Mouse (Mus musculus): ENCODE results near the gene Shisa7.

Shisa7 gene

DNA sequence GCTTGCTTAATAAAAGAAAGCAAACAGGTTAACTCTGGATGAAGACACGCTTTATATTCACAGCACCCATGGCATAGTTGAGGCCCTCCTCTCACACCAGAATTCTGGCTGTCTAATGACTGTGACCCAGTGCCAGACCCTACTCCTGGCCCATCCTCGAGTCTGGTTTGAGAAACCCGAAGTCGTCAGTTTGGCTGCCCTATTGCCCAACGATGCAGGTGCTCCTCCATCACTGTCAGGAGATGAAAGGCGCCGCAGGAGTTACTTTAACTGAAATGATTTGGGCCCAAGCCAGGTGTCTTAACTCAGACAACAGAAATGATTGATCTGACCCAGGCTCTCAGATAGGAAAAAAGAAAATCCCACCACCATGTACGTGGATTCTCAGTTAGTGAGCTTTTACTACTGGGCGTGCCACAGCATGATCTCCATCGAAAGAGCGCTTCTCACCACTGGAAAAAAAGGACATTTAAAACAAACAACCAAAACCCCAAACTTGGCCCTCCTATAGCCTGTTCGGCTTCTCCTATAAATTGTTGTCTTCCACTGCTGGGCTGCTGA lies 15.0 kb upstream of the Shisa7 start:
- Histone ChIP-seq H3K36me3 (ENCODE audit: control insufficient read depth, insufficient read depth, low read length, poor library complexity, severe bottlenecking) (no peaks in the 10 kb centered on the region), H3K27me3 (ENCODE audit: control insufficient read depth, insufficient read depth, low read length, poor library complexity, severe bottlenecking) (no peaks in the 10 kb centered on the region)
- no peak for DNase-seq (ENCODE audit: low read depth, low spot score)

DNA sequence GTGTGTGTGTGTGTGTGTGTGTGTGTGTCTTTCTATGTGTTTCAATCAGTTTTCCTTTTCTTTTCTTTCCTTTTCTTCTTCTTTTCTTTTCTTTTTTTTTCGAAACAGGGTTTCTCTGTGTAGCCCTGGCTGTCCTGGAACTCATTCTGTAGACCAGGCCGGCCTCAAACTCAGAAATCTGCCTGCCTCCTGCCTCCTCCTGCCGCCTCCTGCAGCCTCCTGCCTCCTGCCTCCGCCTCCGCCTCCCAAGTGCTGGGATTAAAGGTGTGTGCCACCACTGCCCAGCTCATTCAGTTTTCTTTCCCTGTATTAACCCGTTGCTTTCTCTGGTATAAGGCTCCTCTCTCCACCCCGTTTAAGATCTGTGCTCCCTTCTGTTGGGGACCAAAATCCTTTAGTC lies 12.8 kb upstream of the Shisa7 start:
- DNase-seq (ENCODE audit: low read depth, low spot score) = no peak
- Histone ChIP-seq H3K27me3 (ENCODE audit: control insufficient read depth, insufficient read depth, low read length, poor library complexity, severe bottlenecking) (no peaks in the 10 kb centered on the region), H3K36me3 (ENCODE audit: control insufficient read depth, insufficient read depth, low read length, poor library complexity, severe bottlenecking) (no peaks in the 10 kb centered on the region)

DNA sequence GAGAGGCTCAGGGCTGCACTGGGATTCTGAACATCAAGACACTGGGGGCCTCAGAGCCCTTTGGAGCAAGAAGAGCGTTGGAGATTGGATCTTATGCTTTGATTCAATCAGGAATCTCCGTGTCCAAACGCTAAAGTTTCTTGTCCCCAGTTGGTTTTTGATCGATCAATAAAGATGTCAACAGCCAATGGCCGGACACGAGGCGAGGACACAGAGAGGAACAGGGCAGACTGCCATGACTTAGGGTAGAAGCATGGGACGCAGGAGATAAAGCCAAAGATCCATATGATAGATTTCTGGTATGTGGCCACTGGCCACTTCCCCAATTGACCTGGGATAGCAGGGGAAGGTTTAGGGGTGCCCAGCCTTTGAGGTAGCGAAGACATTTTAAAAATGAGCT lies 12.0 kb upstream of the Shisa7 start:
- H3K36me3 ChIP-seq (ENCODE audit: control insufficient read depth, insufficient read depth, low read length, poor library complexity, severe bottlenecking) = no peaks in the 10 kb centered on the region
- DNase-seq (ENCODE audit: low read depth, low spot score) = no peak
- H3K27me3 ChIP-seq (ENCODE audit: control insufficient read depth, insufficient read depth, low read length, poor library complexity, severe bottlenecking) = no peaks in the 10 kb centered on the region

DNA sequence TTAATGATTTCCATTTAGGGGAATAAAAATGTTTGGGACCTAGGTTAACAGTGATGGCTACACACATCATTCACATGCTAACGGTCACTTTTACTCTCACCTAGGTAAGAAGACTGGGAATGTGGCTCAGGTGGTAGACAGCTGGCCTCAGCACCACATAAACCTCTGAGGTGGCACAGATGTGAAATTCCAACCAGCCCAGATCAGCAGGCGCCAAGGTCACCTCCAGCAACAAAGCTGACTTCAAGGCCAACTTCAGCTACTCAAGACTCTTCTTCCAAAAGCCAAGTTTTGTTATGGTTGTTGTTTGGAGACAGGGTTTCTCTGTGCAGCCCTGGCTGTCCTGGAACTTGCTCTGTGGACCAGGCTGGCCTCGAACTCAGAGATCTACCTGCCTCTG lies 9.1 kb upstream of the Shisa7 start:
- Histone ChIP-seq H3K27me3 (ENCODE audit: control insufficient read depth, insufficient read depth, low read length, poor library complexity, severe bottlenecking) (no peaks in the 10 kb centered on the region), H3K36me3 (ENCODE audit: control insufficient read depth, insufficient read depth, low read length, poor library complexity, severe bottlenecking) (no peaks in the 10 kb centered on the region)
- no peak for DNase-seq (ENCODE audit: low read depth, low spot score)

DNA sequence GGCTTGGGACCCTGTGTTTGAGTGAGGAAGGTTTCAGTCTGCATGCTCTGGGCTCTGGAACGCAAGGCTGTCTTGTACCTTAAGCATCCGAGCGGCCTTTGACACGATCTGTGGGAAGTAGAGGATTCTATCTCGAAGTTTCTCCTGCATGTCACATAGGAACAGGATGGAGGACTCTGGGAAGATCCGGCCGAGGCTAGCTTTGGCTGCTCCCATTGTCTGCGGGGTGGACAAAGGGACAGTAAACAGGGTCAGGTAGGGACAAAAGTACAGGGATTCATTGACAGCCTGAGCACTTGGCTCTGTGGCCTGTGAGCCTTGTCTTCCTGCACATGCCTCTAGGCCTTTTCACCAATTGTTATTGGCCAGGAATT lies 6.8 kb upstream of the Shisa7 start:
- H3K36me3 ChIP-seq (ENCODE audit: control insufficient read depth, insufficient read depth, low read length, poor library complexity, severe bottlenecking) = no peaks in the 10 kb centered on the region
- no peaks in the 10 kb centered on the region for H3K27me3 ChIP-seq (ENCODE audit: control insufficient read depth, insufficient read depth, low read length, poor library complexity, severe bottlenecking)
- DNase-seq (ENCODE audit: low read depth, low spot score) = no peak

DNA sequence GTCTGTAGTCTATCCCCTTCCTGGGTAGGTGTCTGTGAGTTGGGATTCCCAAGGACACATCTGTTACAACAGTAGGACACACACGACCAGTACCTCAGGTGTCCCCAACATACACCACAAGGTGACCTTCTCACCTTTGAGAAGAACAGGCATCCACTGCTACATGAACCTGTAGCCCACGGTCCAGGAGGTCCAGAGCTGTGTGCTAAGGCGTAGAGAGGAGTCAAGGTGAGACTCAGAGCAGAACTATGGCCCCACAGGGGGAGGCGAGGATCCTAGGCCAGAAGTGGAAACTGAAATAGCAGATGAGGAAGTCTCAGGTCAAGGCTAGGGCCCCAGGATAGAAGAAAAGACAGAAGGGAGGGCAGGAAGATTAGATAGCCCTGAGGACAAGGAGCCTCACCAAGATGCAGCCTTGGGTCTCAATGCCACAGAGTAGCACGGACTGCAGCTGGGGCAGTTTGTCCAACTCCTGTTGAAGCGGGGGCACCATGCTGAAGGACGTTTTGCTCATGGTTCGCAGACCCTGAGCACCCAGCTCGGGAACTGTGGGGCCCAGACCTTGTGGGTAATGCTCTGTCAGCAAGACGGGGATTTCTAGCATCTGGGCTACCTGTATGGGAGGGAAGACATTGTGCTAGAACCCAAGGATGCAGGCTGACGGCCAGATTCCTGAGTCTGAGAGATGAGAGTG lies 6.3 kb upstream of the Shisa7 start:
- H3K27me3 ChIP-seq (ENCODE audit: control insufficient read depth, insufficient read depth, low read length, poor library complexity, severe bottlenecking) = no peaks in the 10 kb centered on the region
- DNase-seq (ENCODE audit: low read depth, low spot score) = no peak
- H3K36me3 ChIP-seq (ENCODE audit: control insufficient read depth, insufficient read depth, low read length, poor library complexity, severe bottlenecking) = no peaks in the 10 kb centered on the region

DNA sequence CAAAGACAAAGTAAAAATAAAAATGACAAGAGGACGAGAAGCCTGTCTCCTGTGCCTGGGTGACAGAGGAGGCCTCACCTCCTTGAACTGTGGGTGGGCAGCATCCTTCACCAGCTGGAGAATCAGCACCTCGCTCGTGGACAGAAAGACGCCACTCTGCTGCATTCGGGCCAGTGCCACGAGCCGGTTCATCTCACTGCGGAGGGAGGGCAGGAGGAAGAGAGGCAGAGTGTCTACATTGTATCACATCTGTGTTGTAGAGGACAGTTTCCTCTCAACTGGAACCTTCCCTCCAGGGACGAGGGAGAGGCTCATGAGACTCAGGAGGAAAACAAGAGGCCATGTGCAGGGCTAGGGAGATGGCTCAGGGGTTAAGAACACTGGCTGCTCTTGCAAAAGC lies 4.9 kb upstream of the Shisa7 start:
- Histone ChIP-seq H3K27me3 (ENCODE audit: control insufficient read depth, insufficient read depth, low read length, poor library complexity, severe bottlenecking) (no peaks in the 10 kb centered on the region), H3K36me3 (ENCODE audit: control insufficient read depth, insufficient read depth, low read length, poor library complexity, severe bottlenecking) (no peaks in the 10 kb centered on the region)
- no peak for DNase-seq (ENCODE audit: low read depth, low spot score)

DNA sequence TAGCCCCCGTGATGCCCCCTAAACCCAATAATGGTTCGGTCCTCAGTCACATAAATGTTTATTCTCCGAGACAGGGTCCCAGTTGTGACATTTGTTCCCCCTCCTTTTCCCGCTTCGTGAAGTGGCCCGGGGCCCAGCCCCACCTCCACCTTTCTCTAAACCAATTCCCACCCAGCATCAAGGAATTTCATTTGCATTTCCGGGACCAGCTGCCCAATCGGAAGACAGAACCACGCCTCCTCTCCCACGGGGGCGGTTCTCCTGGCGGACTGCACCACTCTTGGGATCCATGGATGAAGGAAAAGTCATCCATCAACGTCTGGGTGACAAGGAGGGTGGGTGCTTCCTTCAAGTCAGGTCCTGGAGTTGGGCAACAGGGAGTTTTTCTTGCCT lies 417 bp upstream of the Shisa7 start:
- Histone ChIP-seq H3K36me3 (ENCODE audit: control insufficient read depth, insufficient read depth, low read length, poor library complexity, severe bottlenecking) (no peaks in the 10 kb centered on the region), H3K27me3 (ENCODE audit: control insufficient read depth, insufficient read depth, low read length, poor library complexity, severe bottlenecking) (no peaks in the 10 kb centered on the region)
- no peak for DNase-seq (ENCODE audit: low read depth, low spot score)

DNA sequence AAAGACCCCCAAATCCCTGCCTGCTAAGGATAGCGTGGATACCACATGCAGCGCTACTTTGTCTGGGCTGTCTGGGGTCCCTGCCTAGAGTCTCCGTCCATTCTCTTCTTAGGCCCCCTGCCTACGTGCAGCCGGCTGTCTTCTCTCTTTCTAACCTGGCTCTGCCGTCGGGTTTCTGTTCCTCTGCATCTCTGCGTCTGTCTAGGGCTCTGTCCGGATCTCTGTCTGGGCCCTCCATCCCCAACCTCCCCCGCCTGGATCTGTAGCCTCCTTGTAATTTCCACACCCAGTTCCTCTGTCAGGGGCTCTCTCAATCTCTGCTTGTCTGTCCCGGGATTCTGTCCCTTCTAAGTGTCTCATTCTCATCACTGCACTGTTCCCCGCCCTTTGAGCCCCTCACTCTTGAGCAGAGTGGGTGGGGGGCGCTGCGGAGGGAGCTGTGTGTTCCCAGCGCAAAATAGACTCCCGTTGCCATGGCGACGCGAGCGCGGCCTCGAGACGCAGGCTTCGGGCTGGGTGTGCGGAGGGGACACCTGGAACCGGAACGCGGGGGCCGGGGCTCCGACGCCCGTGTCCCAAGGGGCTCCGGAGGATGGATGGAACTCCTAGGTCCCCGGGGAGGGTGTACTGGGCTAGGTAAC lies 772 bp downstream of the Shisa7 start:
- DNase-seq (ENCODE audit: low read depth, low spot score) = no peak
- no peaks in the 10 kb centered on the region for H3K36me3 ChIP-seq (ENCODE audit: control insufficient read depth, insufficient read depth, low read length, poor library complexity, severe bottlenecking)

DNA sequence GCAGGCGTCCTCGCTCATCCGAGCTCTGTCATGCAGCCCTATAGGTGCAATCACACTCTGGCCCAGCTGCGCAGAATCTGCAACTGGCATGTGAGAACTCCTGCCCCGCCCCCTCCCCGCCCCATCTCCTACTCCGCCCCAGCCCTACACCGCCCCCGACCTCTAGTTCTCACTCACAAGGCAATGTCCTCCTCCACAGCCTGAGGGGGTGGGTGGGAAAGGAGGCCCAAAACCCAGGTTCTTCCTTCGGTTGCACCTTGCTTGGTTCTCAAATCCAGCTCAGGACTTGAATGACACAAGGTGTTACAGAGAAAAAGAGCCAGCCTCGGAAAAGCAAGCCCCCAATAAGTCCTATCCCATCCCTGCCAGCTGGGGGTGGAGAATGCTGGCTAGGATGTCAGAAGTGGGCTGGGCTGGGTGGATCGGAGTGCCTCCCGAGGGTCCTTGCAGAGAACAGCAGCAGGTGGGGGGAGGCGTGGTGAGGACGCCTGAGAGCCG lies 1.8 kb downstream of the Shisa7 start:
- peak; percentile 17 for DNase-seq (ENCODE audit: low read depth, low spot score)
- no peaks in the 10 kb centered on the region for H3K36me3 ChIP-seq (ENCODE audit: control insufficient read depth, insufficient read depth, low read length, poor library complexity, severe bottlenecking)
- peaks cover 2% of the 10 kb centered on the region; the same call in 1 of the 2 replicates for H3K27me3 ChIP-seq (ENCODE audit: control insufficient read depth, insufficient read depth, low read length, poor library complexity, severe bottlenecking)

More for the DNA sequence above, 772 bp downstream of the Shisa7 start:
- no peaks in the 10 kb centered on the region; the same call in 1 of the 2 replicates for H3K27me3 ChIP-seq (ENCODE audit: control insufficient read depth, insufficient read depth, low read length, poor library complexity, severe bottlenecking)

DNA sequence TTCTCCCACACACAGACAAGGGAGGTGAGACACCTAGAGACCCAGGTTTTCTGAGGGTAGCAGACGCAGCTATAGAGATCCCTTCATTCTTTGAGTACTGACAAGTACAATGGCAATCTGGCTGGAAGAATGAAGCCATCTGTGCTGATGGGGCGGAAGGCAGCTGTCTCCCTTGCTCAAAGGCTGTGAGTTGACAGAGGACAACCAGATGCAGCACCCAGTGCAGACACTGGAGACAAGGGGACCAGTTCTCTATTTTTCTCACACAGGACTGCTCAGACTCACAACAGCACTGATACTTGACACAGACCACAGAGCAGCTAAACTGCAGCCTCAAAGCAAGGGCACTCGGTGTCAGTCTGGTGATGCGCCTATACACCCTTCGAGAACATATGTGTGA lies 2.4 kb downstream of the Shisa7 start:
- H3K27me3 ChIP-seq (ENCODE audit: control insufficient read depth, insufficient read depth, low read length, poor library complexity, severe bottlenecking) = peaks cover 2% of the 10 kb centered on the region; the same call in 1 of the 2 replicates
- no peaks in the 10 kb centered on the region for H3K36me3 ChIP-seq (ENCODE audit: control insufficient read depth, insufficient read depth, low read length, poor library complexity, severe bottlenecking)
- no peak for DNase-seq (ENCODE audit: low read depth, low spot score)

DNA sequence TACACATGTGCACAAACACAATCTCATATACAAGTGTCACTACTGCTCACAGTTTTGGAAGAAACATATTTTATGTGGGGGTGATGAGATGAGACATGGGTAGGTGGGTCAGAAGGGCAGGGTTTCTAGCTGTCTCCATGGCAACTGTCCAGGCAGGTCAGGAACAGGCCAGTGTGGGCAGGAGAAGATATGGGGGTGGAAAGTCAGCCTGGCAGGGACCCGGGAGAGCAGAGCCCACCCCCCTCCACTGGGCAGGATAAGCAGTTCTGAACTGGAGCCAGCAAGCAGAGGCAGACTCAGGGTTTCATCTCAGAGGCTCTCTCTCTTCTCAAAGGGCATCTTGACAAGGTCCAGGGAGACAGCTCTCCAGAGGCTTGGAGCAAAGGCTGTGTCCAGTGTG lies 6.9 kb downstream of the Shisa7 start:
- no peak for DNase-seq (ENCODE audit: low read depth, low spot score)
- Histone ChIP-seq H3K27me3 (ENCODE audit: control insufficient read depth, insufficient read depth, low read length, poor library complexity, severe bottlenecking) (peaks cover 2% of the 10 kb centered on the region; the same call in 1 of the 2 replicates), H3K36me3 (ENCODE audit: control insufficient read depth, insufficient read depth, low read length, poor library complexity, severe bottlenecking) (no peaks in the 10 kb centered on the region)

DNA sequence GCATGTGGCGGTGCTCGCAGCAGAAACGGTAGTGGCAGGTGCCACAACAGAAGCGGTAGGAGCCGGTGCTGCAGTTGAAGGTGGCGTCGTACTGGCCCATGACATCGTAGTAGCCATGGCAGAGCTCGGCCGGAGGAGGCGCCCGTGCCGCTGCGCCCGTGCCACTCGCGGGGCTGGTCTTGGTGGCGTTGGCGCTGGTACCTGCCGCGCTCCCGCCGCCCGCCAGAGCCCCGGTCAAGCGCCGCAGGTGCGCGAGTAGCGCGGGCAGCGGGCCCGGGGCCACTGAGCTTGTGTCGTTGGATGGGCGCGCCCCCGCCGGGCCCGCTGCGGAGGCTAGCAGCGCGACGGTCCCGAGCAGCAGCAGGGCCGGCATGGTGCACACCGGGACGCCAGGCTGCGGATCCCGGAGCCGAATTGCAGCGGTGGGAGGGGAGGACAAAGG lies 8.1 kb downstream of the Shisa7 start:
- no peaks in the 10 kb centered on the region for H3K36me3 ChIP-seq (ENCODE audit: control insufficient read depth, insufficient read depth, low read length, poor library complexity, severe bottlenecking)
- DNase-seq (ENCODE audit: low read depth, low spot score) = peak; percentile 73
- H3K27me3 ChIP-seq (ENCODE audit: control insufficient read depth, insufficient read depth, low read length, poor library complexity, severe bottlenecking) = peaks cover 2% of the 10 kb centered on the region; the same call in 1 of the 2 replicates

DNA sequence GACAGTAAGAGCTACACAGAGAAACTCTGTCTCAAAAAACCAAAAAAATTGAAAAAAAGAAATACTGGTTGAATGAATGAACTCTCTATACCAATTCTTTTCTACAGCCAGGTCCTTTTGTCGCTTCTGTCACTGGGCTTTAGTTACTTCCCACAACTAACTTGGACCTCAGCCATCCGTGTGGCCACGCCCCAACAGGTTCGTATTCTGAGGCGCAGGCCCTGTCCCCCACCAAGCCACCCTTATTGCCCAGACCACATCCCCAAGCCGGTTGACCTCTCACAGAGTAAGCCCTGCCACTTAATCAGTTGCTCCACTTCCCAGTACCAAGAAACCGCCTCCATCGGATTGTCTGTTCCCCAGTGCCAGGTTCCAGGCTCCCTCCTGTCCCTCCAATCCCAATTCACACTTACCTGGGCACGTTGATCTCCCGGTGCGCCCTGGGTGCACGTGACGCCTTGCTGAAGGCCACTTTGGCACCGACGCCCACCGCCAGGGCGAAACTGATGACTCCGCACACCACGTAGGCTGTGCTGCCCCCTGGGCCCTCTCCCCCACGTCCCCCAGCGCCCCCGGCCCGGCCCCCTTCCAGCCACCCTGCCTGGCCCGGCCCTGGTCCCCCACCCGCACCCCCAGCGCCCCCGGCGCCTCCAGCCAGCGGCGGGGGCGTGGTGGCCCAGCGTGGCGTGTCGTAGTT lies 8.7 kb downstream of the Shisa7 start:
- Histone ChIP-seq H3K36me3 (ENCODE audit: control insufficient read depth, insufficient read depth, low read length, poor library complexity, severe bottlenecking) (no peaks in the 10 kb centered on the region), H3K27me3 (ENCODE audit: control insufficient read depth, insufficient read depth, low read length, poor library complexity, severe bottlenecking) (peaks cover 2% of the 10 kb centered on the region; the same call in 1 of the 2 replicates)
- DNase-seq (ENCODE audit: low read depth, low spot score) = no peak

DNA sequence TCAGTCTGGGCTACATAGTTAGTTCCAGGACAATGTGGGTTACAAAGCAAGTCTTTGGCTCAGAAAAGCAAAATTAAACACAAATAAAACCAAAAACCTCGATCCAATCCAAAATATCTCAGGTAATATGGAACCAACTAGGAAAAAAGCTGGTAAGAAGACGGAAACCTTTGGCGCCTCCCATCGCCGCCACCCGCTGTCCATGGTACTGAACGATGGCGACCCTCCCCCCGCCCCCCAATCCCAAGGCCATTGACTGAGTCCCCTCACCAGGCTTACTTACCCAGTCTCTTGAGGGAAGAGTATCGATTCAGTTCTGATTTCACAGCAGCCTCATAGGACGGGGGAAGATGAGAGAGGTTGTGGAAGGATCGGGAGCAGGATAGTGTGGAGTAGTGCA lies 14.0 kb downstream of the Shisa7 start:
- Histone ChIP-seq H3K36me3 (ENCODE audit: control insufficient read depth, insufficient read depth, low read length, poor library complexity, severe bottlenecking) (no peaks in the 10 kb centered on the region), H3K27me3 (ENCODE audit: control insufficient read depth, insufficient read depth, low read length, poor library complexity, severe bottlenecking) (no peaks in the 10 kb centered on the region)
- DNase-seq (ENCODE audit: low read depth, low spot score) = no peak

Measured in splenic B cell, adult 2 months (primary cell).